In genomic region chr13:44285881-44286280, GRCm38 (mm10) we compare ENCODE assay signal across 21 mouse cellular contexts.
A peak's percentile ranks its signal among the peaks of the same experiment; 100 is the strongest.
DNase-seq lines count a peak whose midpoint lies in the region; ATAC-seq lines count a peak whose summit lies in the region.
"Had no signal": no experiment of that assay in that cellular context is flagged by ENCODE, and none has a peak within 500 bp of the region (broad histone marks: within the 10 kb centered on the region; RNA-seq: fewer than 3 reads in every experiment).

No protein-coding gene starts in this region.

- H3K9ac ChIP-seq in embryonic facial prominence, embryonic 12.5 days: no peak overlapping the region
- no peak overlapping the region for H3K9ac ChIP-seq in midbrain, embryonic 11.5 days (ENCODE audit: low read length)
- no peak overlapping the region for H3K9ac ChIP-seq in midbrain, embryonic 15.5 days

- H3K4me3 ChIP-seq in embryonic facial prominence, embryonic 12.5 days: no peak overlapping the region
- H3K4me3 ChIP-seq in embryonic facial prominence, embryonic 10.5 days: no peak overlapping the region
- no peak overlapping the region for H3K4me3 ChIP-seq in midbrain, embryonic 11.5 days (ENCODE audit: low read depth, low read length)
- no peak overlapping the region for H3K4me3 ChIP-seq in midbrain, embryonic 15.5 days

- H3K4me1 ChIP-seq in embryonic facial prominence, embryonic 12.5 days: no peaks in the 10 kb centered on the region; the same call in 1 of the 2 replicates
- no peaks in the 10 kb centered on the region for H3K4me1 ChIP-seq in embryonic facial prominence, embryonic 10.5 days
- H3K4me1 ChIP-seq in midbrain, embryonic 11.5 days (ENCODE audit: control insufficient read depth, insufficient read depth, low read length): no peaks in the 10 kb centered on the region
- no peaks in the 10 kb centered on the region for H3K4me1 ChIP-seq in midbrain, embryonic 15.5 days

- 81% methylated on average over 1 of the region's 1 CpGs for WGBS in embryonic facial prominence, embryonic 12.5 days
- 81% methylated on average over 1 of the region's 1 CpGs for WGBS in embryonic facial prominence, embryonic 10.5 days
- WGBS in midbrain, embryonic 11.5 days: 97% methylated on average over 1 of the region's 1 CpGs
- 100% methylated on average over 1 of the region's 1 CpGs for WGBS in midbrain, embryonic 15.5 days

- H3K27ac ChIP-seq in embryonic facial prominence, embryonic 12.5 days: 0 out of 2 replicates have a peak overlapping the region, but pooled peaks have one; percentile 17
- H3K27ac ChIP-seq in embryonic facial prominence, embryonic 10.5 days (replicated peaks): no peak overlapping the region
- H3K27ac ChIP-seq in midbrain, embryonic 11.5 days (ENCODE audit: low read depth, low read length): no peak overlapping the region
- H3K27ac ChIP-seq in midbrain, embryonic 15.5 days: no peak overlapping the region

- H3K9me3 ChIP-seq in embryonic facial prominence, embryonic 12.5 days: no peaks in the 10 kb centered on the region
- peaks cover 8% of the 10 kb centered on the region for H3K9me3 ChIP-seq in embryonic facial prominence, embryonic 10.5 days
- H3K9me3 ChIP-seq in midbrain, embryonic 11.5 days (ENCODE audit: control insufficient read depth, low read length): peaks cover 8% of the 10 kb centered on the region; the same call in 1 of the 2 replicates
- H3K9me3 ChIP-seq in midbrain, embryonic 15.5 days: 0 out of 2 replicates have a peak, but pooled peaks cover 2% of the 10 kb centered on the region

- H3K36me3 ChIP-seq in embryonic facial prominence, embryonic 12.5 days: no peaks in the 10 kb centered on the region
- H3K36me3 ChIP-seq in embryonic facial prominence, embryonic 10.5 days (replicated peaks): no peaks in the 10 kb centered on the region
- H3K36me3 ChIP-seq in midbrain, embryonic 11.5 days (ENCODE audit: control insufficient read depth, insufficient read depth, low read length): no peaks in the 10 kb centered on the region
- H3K36me3 ChIP-seq in midbrain, embryonic 15.5 days (replicated peaks): no peaks in the 10 kb centered on the region
- H3K36me3 ChIP-seq: G1E had no signal

- intact Hi-C loops in heart, postnatal 10 days (cut with DNase I): no loop called here

- no peak for DNase-seq in embryonic facial prominence, embryonic 10.5 days (ENCODE audit: low spot score)
- peak; percentile 86 for DNase-seq in heart, adult 11 months
- no peak for DNase-seq in heart, postnatal 10 days
- DNase-seq in midbrain, embryonic 11.5 days (ENCODE audit: low spot score, missing footprints): peak; percentile 59
- DNase-seq: adrenal gland, adult 2 months; adrenal gland, adult 8-10 months; adrenal gland, postnatal 10 days; adrenal gland, postnatal 14 days; adrenal gland, postnatal 25 days; adrenal gland, postnatal 36 days; B cell, adult 2 months; cerebellum, adult 11 months; cerebellum, adult 11-12 months; cerebellum, adult 18-20 months had no signal

- H3K27me3 ChIP-seq in embryonic facial prominence, embryonic 12.5 days: no peaks in the 10 kb centered on the region
- H3K27me3 ChIP-seq in embryonic facial prominence, embryonic 10.5 days (replicated peaks; ENCODE audit: low read depth, poor library complexity, severe bottlenecking): peaks cover 6% of the 10 kb centered on the region; the same call in 1 of the 2 replicates
- no peaks in the 10 kb centered on the region for H3K27me3 ChIP-seq in midbrain, embryonic 11.5 days (ENCODE audit: control insufficient read depth, insufficient read depth, low read length)
- no peaks in the 10 kb centered on the region for H3K27me3 ChIP-seq in midbrain, embryonic 15.5 days (replicated peaks)
- H3K27me3 ChIP-seq: CH12.LX, Patski had no signal

- no peak for ATAC-seq in embryonic facial prominence, embryonic 12.5 days (ENCODE audit: insufficient number of reproducible peaks, insufficient read depth, low FRiP score, low TSS enrichment)
- no peak for ATAC-seq in midbrain, embryonic 11.5 days (ENCODE audit: low FRiP score)
- no peak for ATAC-seq in midbrain, embryonic 15.5 days (replicated peaks)
- ATAC-seq: activated CD4-positive, CD25-positive, alpha-beta regulatory T cell, adult 4 months; CD4-positive, CD25-positive, alpha-beta regulatory T cell, adult 4 months; Patski had no signal

- H3K4me2 ChIP-seq in embryonic facial prominence, embryonic 12.5 days (replicated peaks): no peak overlapping the region
- no peak overlapping the region for H3K4me2 ChIP-seq in midbrain, embryonic 11.5 days
- H3K4me2 ChIP-seq in midbrain, embryonic 15.5 days: no peak overlapping the region

Comparison
In these comparisons a context has a peak if more than half of its experiments do, and no peak if none do; other contexts are left out.
1. DNase-seq: peak in heart, adult 11 months (single experiment) and midbrain, embryonic 11.5 days (single experiment); none in embryonic facial prominence, embryonic 10.5 days (single experiment) and heart, postnatal 10 days (0 of 2).